Comparison of ENCODE assay signal across 23 mouse cellular contexts in the genomic region with DNA sequence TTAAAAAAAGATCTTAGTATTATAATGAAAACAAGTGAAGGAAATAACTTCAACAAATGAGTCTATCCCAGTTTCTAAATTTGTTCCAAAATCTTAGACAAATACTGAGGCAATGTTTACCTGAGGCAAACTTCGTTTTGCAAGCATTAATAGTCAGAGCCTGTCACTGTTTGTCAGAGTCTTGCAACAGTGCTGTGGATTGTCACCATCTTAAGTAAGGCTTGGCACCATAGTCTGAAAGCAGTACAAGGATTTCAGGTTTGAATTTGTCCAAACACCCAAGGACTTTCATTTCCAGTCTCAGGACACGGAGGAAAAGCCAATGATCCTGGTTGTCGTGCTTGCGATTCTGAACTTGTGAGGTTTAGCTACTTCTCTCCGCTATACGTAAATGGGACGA. TPM values are rescaled to one million over a fixed set of nuclear protein-coding genes. Genes with fewer than 3 reads are reported as not detected.
"Had no signal": no experiment of that assay in that cellular context is flagged by ENCODE, and none has a peak within 500 bp of the region (broad histone marks: within the 10 kb centered on the region; RNA-seq: fewer than 3 reads in every experiment).

No protein-coding gene starts in this region.

- DNase-seq: kidney, adult 18-20 months; kidney, adult 9 months; kidney, postnatal 14 days; kidney, postnatal 4 days; left cerebral cortex, postnatal 4 days; retina, postnatal 1 day; right cerebral cortex, postnatal 25 days; spleen, adult 18-20 months; thymus, adult 18-20 months; thymus, postnatal 36 days had no signal

- H3K4me1 ChIP-seq: limb, embryonic 12.5 days; limb, embryonic 15.5 days; megakaryocyte, embryonic 14.5 days; midbrain, embryonic 10.5 days; midbrain, embryonic 13.5 days; neural tube, embryonic 13.5 days; stomach, embryonic 15.5 days had no signal

- H3K4me3 ChIP-seq: limb, embryonic 12.5 days; limb, embryonic 15.5 days; lung, embryonic 15.5 days; megakaryocyte, embryonic 14.5 days; midbrain, embryonic 10.5 days; midbrain, embryonic 13.5 days; myocyte; neural tube, embryonic 13.5 days; stomach, embryonic 15.5 days had no signal

- H3K36me3 ChIP-seq: limb, embryonic 12.5 days; limb, embryonic 15.5 days; lung, embryonic 15.5 days; midbrain, embryonic 10.5 days; midbrain, embryonic 13.5 days; neural tube, embryonic 13.5 days; stomach, embryonic 15.5 days had no signal

- H3K9ac ChIP-seq: limb, embryonic 12.5 days; limb, embryonic 15.5 days; liver, embryonic 14.5 days; lung, embryonic 15.5 days; midbrain, embryonic 13.5 days; neural tube, embryonic 13.5 days; stomach, embryonic 15.5 days had no signal

- H3K27ac ChIP-seq: limb, embryonic 12.5 days; limb, embryonic 15.5 days; liver, embryonic 14.5 days; lung, embryonic 15.5 days; midbrain, embryonic 10.5 days; midbrain, embryonic 13.5 days; neural tube, embryonic 13.5 days; stomach, embryonic 15.5 days had no signal

- H3K27me3 ChIP-seq: limb, embryonic 12.5 days; limb, embryonic 15.5 days; lung, embryonic 15.5 days; megakaryocyte, embryonic 14.5 days; midbrain, embryonic 13.5 days; neural tube, embryonic 13.5 days; stomach, embryonic 15.5 days had no signal

RNA-seq across cellular contexts. Expression of gene Bmp5, which starts 10.4 kb away (rescaled TPM):
- total RNA-seq: monocyte, adult 5-6 weeks; neutrophil, adult 5-6 weeks had no signal
- polyA plus RNA-seq: inflammation-experienced regulatory T-cells, adult 6 months; myocyte had no signal
